Mouse (Mus musculus) cerebellum, postnatal 36 days (tissue): ENCODE data around the gene Ush1g.
A peak's percentile ranks its signal among the peaks of the same experiment; 100 is the strongest.

Experiments used
- DNase-seq, 2 experiments: peaks; one replicate each; pipeline ENCODE4 v3.0.0; 2021 to 2022; ENCODE audit warnings: mixed read lengths in 2 of 2

The Ush1g gene

GRCm38 (mm10) chr11:115329339-115329738 lies 7.5 kb upstream of the Ush1g start:
- no peak for DNase-seq

- no peak for DNase-seq
Measured at GRCm38 (mm10) chr11:115326730-115327129, 4.9 kb upstream of the Ush1g start.

GRCm38 (mm10) chr11:115323354-115323753 lies 1.5 kb upstream of the Ush1g start:
- DNase-seq, result no peak

GRCm38 (mm10) chr11:115319704-115320383 lies 2.0 kb downstream of the Ush1g start:
- peak; percentile 35 to 51 for DNase-seq

GRCm38 (mm10) chr11:115318245-115319027 lies 3.4 kb downstream of the Ush1g start:
- DNase-seq, result no peak

- DNase-seq, result no peak
Measured at GRCm38 (mm10) chr11:115317204-115317603, 4.6 kb downstream of the Ush1g start.

- no peak for DNase-seq
Measured at GRCm38 (mm10) chr11:115314249-115314648, 7.6 kb downstream of the Ush1g start.

GRCm38 (mm10) chr11:115308781-115309180 lies 13.1 kb downstream of the Ush1g start:
- no peak for DNase-seq

GRCm38 (mm10) chr11:115306863-115307262 lies 15.0 kb downstream of the Ush1g start, which contains the start of gene Otop2:
Gene Otop2, plus strand, starts transcription at chr11:115307163.
- DNase-seq, result no peak

GRCm38 (mm10) chr11:115303167-115303566 lies 18.7 kb downstream of the Ush1g start:
- no peak for DNase-seq

- DNase-seq, result no peak
Measured at GRCm38 (mm10) chr11:115301351-115301750, 20.5 kb downstream of the Ush1g start.

- DNase-seq, result no peak
Measured at GRCm38 (mm10) chr11:115300745-115301144, 21.1 kb downstream of the Ush1g start.

- DNase-seq, result no peak
Measured at GRCm38 (mm10) chr11:115298160-115298559, 23.7 kb downstream of the Ush1g start.

- DNase-seq, result peak; percentile 83 to 88
Measured at GRCm38 (mm10) chr11:115297214-115297826, 24.5 kb downstream of the Ush1g start, which contains the start of gene Fads6. Gene Fads6, minus strand, starts transcription at chr11:115297663.

GRCm38 (mm10) chr11:115296471-115297210 lies 25.2 kb downstream of the Ush1g start:
- peak; percentile 68 to 72 for DNase-seq

GRCm38 (mm10) chr11:115295939-115296338 lies 25.9 kb downstream of the Ush1g start:
- no peak for DNase-seq

GRCm38 (mm10) chr11:115292631-115293375 lies 29.0 kb downstream of the Ush1g start:
- no peak for DNase-seq

GRCm38 (mm10) chr11:115291503-115291902 lies 30.3 kb downstream of the Ush1g start:
- DNase-seq, result no peak

- peak in 1 of 2 experiments; percentile 8 for DNase-seq
Measured at GRCm38 (mm10) chr11:115290919-115291318, 30.9 kb downstream of the Ush1g start.

GRCm38 (mm10) chr11:115290314-115290713 lies 31.5 kb downstream of the Ush1g start:
- DNase-seq, result no peak

- peak in 1 of 2 experiments; percentile 15 for DNase-seq
Measured at GRCm38 (mm10) chr11:115289885-115290284, 32.0 kb downstream of the Ush1g start.

- DNase-seq, result no peak
Measured at GRCm38 (mm10) chr11:115288305-115288704, 33.5 kb downstream of the Ush1g start.
